In genomic region chr13:58065316-58065715, GRCm38 (mm10) we compare ENCODE assay signal across 11 mouse cellular contexts. TPM values are rescaled to one million over a fixed set of nuclear protein-coding genes. Genes with fewer than 3 reads are reported as not detected.
A peak's percentile ranks its signal among the peaks of the same experiment; 100 is the strongest.
DNase-seq lines count a peak whose midpoint lies in the region; ATAC-seq and TF ChIP-seq lines count a peak whose summit lies in the region.
"Had no signal": no experiment of that assay in that cellular context is flagged by ENCODE, and none has a peak within 500 bp of the region (broad histone marks: within the 10 kb centered on the region; RNA-seq: fewer than 3 reads in every experiment).

No protein-coding gene starts in this region.

- DNase-seq in gastrocnemius, adult 2 months = peak; percentile 45
- no peak for DNase-seq in gastrocnemius, adult 8-10 months (ENCODE audit: low spot score in 2 of 2)
- peak; percentile 31 for DNase-seq in lung, embryonic 14.5 days
- DNase-seq in lung, postnatal 14 days = no peak
- peak; percentile 53 for DNase-seq in fibroblast of lung, adult 2 months (ENCODE audit: low read depth)
- DNase-seq in limb, embryonic 11.5 days (ENCODE audit: low spot score) = no peak
- no peak for DNase-seq in thymus, postnatal 25 days
- no peak for DNase-seq in MN1 (ENCODE audit: low spot score)

- H3K4me2 ChIP-seq in lung, embryonic 14.5 days = no peak overlapping the region
- H3K4me2 ChIP-seq in limb, embryonic 11.5 days (ENCODE audit: low read depth, severe bottlenecking) = no peak overlapping the region

- no peak for TF ChIP-seq CTCF in gastrocnemius, adult 2 months (IDR thresholded peaks at IDR 0.05)
- no peak for TF ChIP-seq CTCF in lung, embryonic 14.5 days (IDR thresholded peaks at IDR 0.05; ENCODE audit: low read depth)

- 61% methylated on average over 5 of the region's 5 CpGs for WGBS in lung, embryonic 14.5 days
- WGBS in limb, embryonic 11.5 days = 70% methylated on average over 5 of the region's 5 CpGs

- H3K27ac ChIP-seq in gastrocnemius, adult 2 months = peak overlapping the region; percentile 91
- H3K27ac ChIP-seq in lung, embryonic 14.5 days (ENCODE audit: low read depth) = peak overlapping the region; percentile 52
- H3K27ac ChIP-seq in limb, embryonic 11.5 days (replicated peaks; ENCODE audit: low read depth, low read length) = peak overlapping the region; percentile 56; the same call in 1 of the 2 replicates
- H3K27ac ChIP-seq: liver, embryonic 14.5 days had no signal

- H3K9me3 ChIP-seq in lung, embryonic 14.5 days (ENCODE audit: low read depth, low read length) = no peaks in the 10 kb centered on the region
- H3K9me3 ChIP-seq in limb, embryonic 11.5 days (ENCODE audit: control insufficient read depth, low read length) = no peaks in the 10 kb centered on the region

- peaks cover 24% of the 10 kb centered on the region for H3K4me1 ChIP-seq in lung, embryonic 14.5 days (ENCODE audit: insufficient read depth)
- H3K4me1 ChIP-seq in limb, embryonic 11.5 days (ENCODE audit: control insufficient read depth, insufficient read depth, low read length) = peaks cover 36% of the 10 kb centered on the region

- H3K36me3 ChIP-seq in lung, embryonic 14.5 days (ENCODE audit: insufficient read depth) = no peaks in the 10 kb centered on the region
- no peaks in the 10 kb centered on the region for H3K36me3 ChIP-seq in limb, embryonic 11.5 days (ENCODE audit: control insufficient read depth, insufficient read depth, low read length)

- no peaks in the 10 kb centered on the region for H3K27me3 ChIP-seq in lung, embryonic 14.5 days (ENCODE audit: insufficient read depth, low read length)
- H3K27me3 ChIP-seq in limb, embryonic 11.5 days (ENCODE audit: control insufficient read depth, insufficient read depth, low read length) = no peaks in the 10 kb centered on the region

- no peak overlapping the region for H3K4me3 ChIP-seq in gastrocnemius, adult 2 months
- H3K4me3 ChIP-seq in lung, embryonic 14.5 days (ENCODE audit: low read depth, low read length) = no peak overlapping the region
- H3K4me3 ChIP-seq in limb, embryonic 11.5 days (ENCODE audit: low read depth, low read length) = no peak overlapping the region

- no peak overlapping the region for H3K9ac ChIP-seq in lung, embryonic 14.5 days
- H3K9ac ChIP-seq in limb, embryonic 11.5 days (ENCODE audit: low read length) = no peak overlapping the region
- H3K9ac ChIP-seq: liver, embryonic 14.5 days had no signal

- intact Hi-C loops in gastrocnemius, adult 2 months (cut with DNase I) = no loop called here

- ATAC-seq in lung, embryonic 14.5 days (ENCODE audit: insufficient read depth) = no peak
- no peak for ATAC-seq in limb, embryonic 11.5 days (ENCODE audit: insufficient number of reproducible peaks, low FRiP score, low TSS enrichment, low read depth)
- ATAC-seq: forebrain, embryonic 16.5 days; midbrain, embryonic 16.5 days had no signal

RNA-seq across cellular contexts. Expression of gene Klhl3, which starts 48.1 kb away (rescaled TPM):
- total RNA-seq in gastrocnemius, adult 2 months (2021) = under 1 TPM; 0.36 to 0.67 TPM
- under 1 TPM; 0.22 to 0.46 (median 0.31) TPM for total RNA-seq in gastrocnemius, adult 8-10 months (2022)
- polyA plus RNA-seq in lung, embryonic 14.5 days (2014; fragmentation: Nextera tagmentation; extraction: Ambion mirVana) = 3.6 and 3.9 TPM in 2 replicates
- 3.5 and 3.8 TPM in 2 replicates for polyA plus RNA-seq in limb, embryonic 11.5 days (2014; fragmentation: Nextera tagmentation; extraction: Ambion mirVana)

Comparison
In these comparisons a context has a peak if more than half of its experiments do, and no peak if none do; other contexts are left out.
1. DNase-seq: peak in gastrocnemius, adult 2 months (single experiment), lung, embryonic 14.5 days (single experiment) and fibroblast of lung, adult 2 months (single experiment); none in gastrocnemius, adult 8-10 months (0 of 2), lung, postnatal 14 days (single experiment), limb, embryonic 11.5 days (single experiment), thymus, postnatal 25 days (single experiment) and MN1 (single experiment).
2. Peak in every context shown above with its lines, with median percentiles within 50 percentile points of each other: H3K27ac ChIP-seq.